Mouse (Mus musculus) heart, adult 8-10 months (tissue): ENCODE measurements around the gene Higd1c. TPM values are rescaled to one million over a fixed set of nuclear protein-coding genes. Genes with fewer than 3 reads are reported as not detected.

ENCODE experiments used
- total RNA-seq, 4 experiments: library from RNA; stranded (reverse); gene quantifications; 2 replicates each; pipeline ENCODE4 v1.2.4; 2022

Gene Higd1c
- total RNA-seq, 4 experiments from 2014 or later = not detected

Other genes starting within 250 kb of the Higd1c start
- 10 to 100 TPM; 51.7 to 67.5 (median 61.6) TPM for gene Atf1, start 136.7 kb upstream of the Higd1c start, total RNA-seq
- not detected for gene Tmprss12, start 83.7 kb upstream of the Higd1c start, total RNA-seq
- gene Mettl7a1, start 60.4 kb upstream of the Higd1c start, total RNA-seq = 10 to 100 TPM; 51.7 to 63.4 (median 54.3) TPM
- gene Mettl7a3, start 29.6 kb upstream of the Higd1c start, total RNA-seq = under 1 TPM in 1 of 4 experiments, not detected in 3; 0.19 TPM
- under 1 TPM in 1 of 4 experiments, not detected in 3; 0.66 TPM for gene Methig1, start 11.4 kb upstream of the Higd1c start, total RNA-seq
- gene Mettl7a2, start 11.3 kb upstream of the Higd1c start, total RNA-seq = 1 to 10 TPM in 2 of 4 experiments, under 1 TPM in 2; 0.79 to 2.2 (median 0.99) TPM
- gene Gm5475, start 57.6 kb downstream of the Higd1c start, total RNA-seq = not detected
- gene Slc11a2, start 60.5 kb downstream of the Higd1c start, total RNA-seq = 10 to 100 TPM; 49.0 to 61.5 (median 51.9) TPM
- gene Letmd1, start 104.5 kb downstream of the Higd1c start, total RNA-seq = 10 to 100 TPM; 11.2 to 14.0 (median 11.8) TPM
- 1 to 10 TPM; 2.4 to 3.1 (median 2.7) TPM for gene Csrnp2, start 130.9 kb downstream of the Higd1c start, total RNA-seq
- 10 to 100 TPM; 14.3 to 17.3 (median 15.6) TPM for gene Tfcp2, start 187.5 kb downstream of the Higd1c start, total RNA-seq
- gene Pou6f1, start 235.4 kb downstream of the Higd1c start, total RNA-seq = 10 to 100 TPM; 11.1 to 17.3 (median 13.8) TPM